Mouse (Mus musculus) embryonic fibroblast, embryonic 13.5 days (primary cell): ENCODE results near the gene Btbd19.

Source experiments
- CTCF ChIP-seq: IDR thresholded peaks from 2 replicates; pipeline ENCODE4 v1.5.1; 2011; ENCODE audit warnings: mild to moderate bottlenecking, control low read depth, low read length, moderate library complexity, borderline replicate concordance; ENCODE audit not compliant: insufficient read depth
- POLR2A ChIP-seq: IDR thresholded peaks from 2 replicates; pipeline ENCODE4 v1.6.1; 2011; ENCODE audit warnings: low read depth, mild to moderate bottlenecking, control low read depth, low read length, moderate library complexity

- TF ChIP-seq POLR2A, result no peak
- TF ChIP-seq CTCF, result no peak
Measured at GRCm38 (mm10) chr4:117109330-117109729, 16.2 kb downstream of the Btbd19 start.
